Mouse (Mus musculus) lung, embryonic 15.5 days (tissue): Measurements from ENCODE around the gene Ddb1. TPM values are rescaled to one million over a fixed set of nuclear protein-coding genes. Genes with fewer than 3 reads are reported as not detected.
"Not testable (repeated sequence)": the region's sequence is repeated elsewhere in the genome, so short reads cannot be mapped to it uniquely, and the experiment has no call there.

Source experiments
- ATAC-seq: fragments of 200-750 bp; cut with Nextera tagmentation; 2 replicates; pipeline ENCODE4 v1.8.0; 2017; ENCODE audit warnings: moderate number of reproducible peaks, borderline replicate concordance; ENCODE audit not compliant: low FRiP score, low TSS enrichment; ENCODE audit errors: extremely low read depth
- H3K27ac ChIP-seq: fragments of 300-500 bp; sonication (generic); 2 replicates; pipeline ENCODE4 v1.5.1; 2015; ENCODE audit warnings: moderate library complexity, mild to moderate bottlenecking, inconsistent platforms
- H3K27me3 ChIP-seq: fragments of 300-500 bp; sonication (generic); 2 replicates; pipeline ENCODE4 v1.6.1; 2015; ENCODE audit warnings: inconsistent platforms
- H3K36me3 ChIP-seq: fragments of 300-500 bp; sonication (generic); 2 replicates; pipeline ENCODE4 v1.6.1; 2015; ENCODE audit warnings: inconsistent platforms
- H3K4me1 ChIP-seq: fragments of 300-500 bp; sonication (generic); 2 replicates; pipeline ENCODE4 v1.6.1; 2015; ENCODE audit warnings: inconsistent platforms
- H3K4me2 ChIP-seq: fragments of 300-500 bp; sonication (generic); 2 replicates; pipeline ENCODE4 v1.6.1; 2015; ENCODE audit warnings: inconsistent platforms, mild to moderate bottlenecking, moderate library complexity
- H3K4me3 ChIP-seq: fragments of 300-500 bp; sonication (generic); 2 replicates; pipeline ENCODE4 v1.5.1; 2015; ENCODE audit warnings: mild to moderate bottlenecking, inconsistent platforms
- H3K9ac ChIP-seq: fragments of 300-500 bp; sonication (generic); 2 replicates; pipeline ENCODE4 v1.6.1; 2015; ENCODE audit warnings: inconsistent platforms
- H3K9me3 ChIP-seq: fragments of 300-500 bp; sonication (generic); 2 replicates; pipeline ENCODE4 v1.6.1; 2016; ENCODE audit warnings: inconsistent platforms
- WGBS: fragments of 180-500 bp; shearing (Covaris S2); methylation state at CpG from one replicate; pipeline ENCODE4 v1.1.7; 2015; 5-methylcytosine and 5-hydroxymethylcytosine counted together
- polyA plus RNA-seq: library from polyadenylated mRNA; unstranded; fragments of >200 nt; fragmentation: Nextera tagmentation; extraction: Ambion mirVana; gene quantifications from 2 replicates; pipeline ENCODE4 v1.2.1, GENCODE M21; 2015

Gene Ddb1
- 369 and 379 TPM in 2 replicates for polyA plus RNA-seq

DNA sequence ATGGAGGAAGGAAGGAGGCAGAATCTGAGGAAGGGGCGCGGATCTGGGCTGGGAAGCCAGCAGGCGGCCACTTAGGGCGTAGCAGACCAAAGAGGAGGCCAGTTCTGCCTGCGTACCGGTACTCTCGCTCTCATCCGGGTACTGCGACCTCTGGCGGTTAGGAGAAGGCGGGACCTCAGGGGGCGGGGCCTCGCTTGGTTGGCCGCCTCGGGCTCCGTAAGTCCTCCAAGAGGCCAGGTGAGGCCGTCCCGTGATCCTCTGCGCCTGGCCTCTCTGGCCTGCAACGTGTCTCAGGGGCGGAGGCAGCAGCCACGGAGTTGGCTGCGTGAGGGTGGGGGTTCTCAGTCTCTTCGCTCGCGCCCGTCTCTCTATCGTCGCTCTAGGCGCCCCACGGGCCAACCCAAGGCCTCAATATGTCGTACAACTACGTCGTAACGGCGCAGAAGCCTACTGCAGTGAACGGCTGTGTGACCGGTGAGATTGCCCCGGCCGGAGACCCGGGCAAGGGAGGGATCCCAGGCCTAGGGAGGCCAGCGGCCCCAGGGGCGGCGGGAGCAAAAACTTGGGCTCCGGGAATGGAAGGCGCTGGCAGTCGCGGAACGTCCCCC lies at the start of gene Ddb1, which contains the start of gene Tkfc:
TSS of gene Ddb1 (plus strand) at position 35 of the 608 bp plus-strand sequence.
TSS of gene Tkfc (minus strand) at position 362 of the 608 bp plus-strand sequence.
- Histone ChIP-seq H3K4me1 (peaks cover 45% of the 10 kb centered on the region), H3K27ac (peak within 1 kb of the TSS; percentile 94), H3K9me3 (no peaks in the 10 kb centered on the region), H3K4me2 (peak within 1 kb of the TSS; percentile 78), H3K36me3 (peaks cover 26% of the 10 kb centered on the region), H3K27me3 (no peaks in the 10 kb centered on the region), H3K4me3 (peak within 1 kb of the TSS; percentile 98), H3K9ac (peak within 1 kb of the TSS; percentile 95)
- ATAC-seq = peak; percentile 97
- WGBS = under 1% methylated on average over 49 of the region's 49 CpGs

DNA sequence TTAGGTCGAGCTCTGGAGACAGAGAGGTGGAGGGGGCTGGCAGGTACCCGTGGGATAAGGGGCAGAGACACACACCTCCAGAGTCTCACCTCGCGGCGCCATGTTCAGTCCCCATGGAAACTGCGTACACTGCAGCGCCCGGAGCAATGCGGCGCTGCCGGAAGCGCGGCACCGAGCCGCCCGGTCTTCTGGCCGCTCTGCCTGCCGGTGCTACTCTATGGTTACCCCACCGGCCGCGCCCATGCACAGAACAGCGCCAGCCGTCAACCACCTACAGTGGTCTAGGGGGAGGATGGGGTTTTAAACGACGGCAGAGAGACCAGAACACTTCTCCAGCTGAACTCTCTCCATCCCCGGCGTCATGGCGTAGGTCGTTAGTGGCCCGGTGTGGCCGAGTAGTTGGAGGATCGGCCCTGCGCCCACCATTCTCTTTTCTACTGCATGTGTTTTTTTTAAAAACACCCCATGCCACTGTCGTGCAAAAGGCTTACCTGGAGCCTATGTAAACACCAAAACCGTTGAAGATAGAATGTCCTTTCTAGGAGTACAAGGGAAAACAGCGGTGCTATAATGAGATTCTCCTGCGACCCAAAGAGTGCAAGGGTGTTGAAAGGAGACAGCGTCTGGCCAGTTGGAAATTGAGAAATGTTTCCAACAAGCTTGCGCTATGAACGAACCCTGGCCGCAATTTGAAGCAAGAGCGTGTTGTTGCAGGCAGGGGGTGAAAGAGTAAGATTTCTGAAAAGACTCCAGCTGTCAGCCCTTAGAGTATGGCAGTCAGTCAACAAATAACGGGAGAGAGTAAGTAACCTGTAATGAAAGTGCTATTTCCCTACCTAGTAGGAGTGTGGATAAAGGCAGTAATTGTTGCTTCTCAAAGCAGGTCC lies 49.3 kb upstream of the Ddb1 start, which contains the start of gene Tmem216:
TSS of gene Tmem216 (minus strand) at position 615 of the 887 bp plus-strand sequence.
- H3K27me3 ChIP-seq = no peaks in the 10 kb centered on the region
- H3K9ac ChIP-seq = peak within 1 kb of the TSS; percentile 60
- peaks cover 13% of the 10 kb centered on the region for H3K4me1 ChIP-seq
- H3K27ac ChIP-seq = peak within 1 kb of the TSS; percentile 49
- WGBS = 1% methylated on average over 43 of the region's 43 CpGs
- ATAC-seq = peak; percentile 98
- peak within 1 kb of the TSS; percentile 70 for H3K4me3 ChIP-seq
- peak within 1 kb of the TSS; percentile 78 for H3K4me2 ChIP-seq
- H3K9me3 ChIP-seq = no peaks in the 10 kb centered on the region
- peaks cover 16% of the 10 kb centered on the region for H3K36me3 ChIP-seq

DNA sequence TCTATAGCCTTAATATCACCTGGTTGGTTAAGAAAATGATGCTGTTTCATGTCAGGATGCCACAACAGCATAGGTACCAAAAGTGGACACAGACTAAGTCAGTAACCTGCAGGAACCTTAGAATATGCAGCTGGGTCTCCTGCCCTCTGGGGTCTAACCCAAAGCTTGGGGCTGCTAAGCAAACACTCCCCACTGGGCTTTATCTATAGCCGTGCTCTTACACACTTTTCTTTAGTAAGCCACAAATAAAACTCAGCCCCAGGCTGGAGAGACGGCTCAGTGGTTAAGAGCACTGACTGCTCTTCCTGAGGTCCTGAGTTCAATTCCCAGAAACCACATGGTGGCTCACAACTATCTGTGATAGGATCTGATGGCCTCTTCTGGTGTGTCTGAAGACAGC lies 48.1 kb upstream of the Ddb1 start:
- no peak overlapping the region for H3K4me3 ChIP-seq
- no peaks in the 10 kb centered on the region for H3K27me3 ChIP-seq
- WGBS = 62% methylated on average over 2 of the region's 2 CpGs
- 0 out of 2 replicates have a peak, but pooled peaks cover 5% of the 10 kb centered on the region for H3K36me3 ChIP-seq
- H3K9me3 ChIP-seq = no peaks in the 10 kb centered on the region
- peaks cover 16% of the 10 kb centered on the region for H3K4me1 ChIP-seq
- H3K9ac ChIP-seq = no peak overlapping the region
- H3K4me2 ChIP-seq = no peak overlapping the region
- ATAC-seq = no peak
- H3K27ac ChIP-seq = no peak overlapping the region

DNA sequence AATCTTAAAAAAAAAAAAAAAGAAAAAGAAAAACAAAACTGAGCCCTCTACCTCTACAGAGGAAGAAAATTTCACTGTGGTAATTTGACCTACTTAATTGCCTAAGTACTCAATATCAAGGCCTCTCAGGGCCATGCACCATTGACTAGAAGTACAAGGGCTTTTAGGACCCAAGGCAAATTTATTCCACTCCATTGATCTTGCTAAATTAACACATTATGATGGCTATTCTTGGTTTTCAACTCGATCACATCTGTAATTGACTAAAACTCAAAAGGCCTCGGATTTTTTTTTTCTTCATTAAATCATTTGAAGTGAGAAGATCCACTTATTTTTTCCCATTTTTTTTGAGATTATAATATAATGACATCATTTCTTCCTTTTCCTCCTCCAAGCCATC lies 47.7 kb upstream of the Ddb1 start:
- ATAC-seq = no peak
- H3K4me3 ChIP-seq = no peak overlapping the region
- peaks cover 16% of the 10 kb centered on the region for H3K4me1 ChIP-seq
- no peaks in the 10 kb centered on the region for H3K27me3 ChIP-seq
- WGBS = 78% methylated on average over 2 of the region's 2 CpGs
- no peak overlapping the region for H3K4me2 ChIP-seq
- H3K36me3 ChIP-seq = 0 out of 2 replicates have a peak, but pooled peaks cover 3% of the 10 kb centered on the region
- no peak overlapping the region for H3K27ac ChIP-seq
- no peak overlapping the region for H3K9ac ChIP-seq
- no peaks in the 10 kb centered on the region for H3K9me3 ChIP-seq

DNA sequence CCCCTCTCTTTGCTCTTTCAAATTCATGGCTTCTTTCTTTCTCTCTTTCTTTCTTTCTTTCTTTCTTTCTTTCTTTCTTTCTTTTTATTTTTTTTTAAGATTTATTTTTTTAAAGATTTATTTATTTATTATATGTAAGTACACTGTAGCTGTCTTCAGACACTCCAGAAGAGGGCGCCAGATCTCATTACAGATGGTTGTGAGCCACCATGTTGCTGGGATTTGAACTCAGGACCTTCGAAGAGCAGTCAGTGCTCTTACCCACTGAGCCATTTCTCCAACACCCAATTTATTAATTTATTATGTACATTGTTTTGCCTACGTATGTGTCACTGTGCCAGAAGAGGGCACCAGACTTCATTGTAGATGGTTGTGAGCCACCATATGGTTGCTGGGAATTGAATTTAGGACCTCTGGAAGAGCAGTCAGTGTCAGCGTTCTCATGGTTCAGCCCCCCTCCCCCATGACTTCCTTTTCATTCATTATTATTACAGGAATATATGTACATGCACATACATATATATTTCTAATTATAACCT lies 47.2 kb upstream of the Ddb1 start:
- not testable (repeated sequence) for H3K27me3 ChIP-seq, H3K4me2 ChIP-seq, H3K27ac ChIP-seq, ATAC-seq, H3K4me3 ChIP-seq, H3K9ac ChIP-seq, H3K9me3 ChIP-seq, H3K36me3 ChIP-seq
- peaks cover 16% of the 10 kb centered on the region for H3K4me1 ChIP-seq
- 71% methylated on average over 4 of the region's 4 CpGs for WGBS

DNA sequence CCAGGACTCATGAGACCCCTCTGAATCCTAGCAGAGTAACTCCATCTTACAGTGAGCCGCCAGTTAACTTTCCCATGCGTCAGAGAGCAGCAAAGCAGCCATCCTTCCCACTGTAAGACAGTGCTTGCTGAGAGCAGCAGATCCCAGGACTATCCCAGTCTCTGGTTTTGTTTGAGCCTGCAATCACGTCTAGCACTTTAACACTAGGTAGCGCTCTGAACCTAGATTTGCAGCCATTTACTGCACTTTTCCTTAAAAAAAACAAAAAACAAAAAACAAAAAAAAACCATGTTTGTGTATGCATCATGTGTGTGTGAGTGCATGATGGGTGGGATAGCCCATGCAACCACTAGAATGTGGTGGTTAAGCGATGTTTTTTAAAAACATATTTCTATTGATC lies 45.0 kb upstream of the Ddb1 start:
- 40% methylated on average over 5 of the region's 5 CpGs for WGBS
- ATAC-seq = no peak
- Histone ChIP-seq H3K9me3 (no peaks in the 10 kb centered on the region), H3K27me3 (no peaks in the 10 kb centered on the region), H3K4me1 (peaks cover 9% of the 10 kb centered on the region; the same call in 1 of the 2 replicates), H3K36me3 (no peaks in the 10 kb centered on the region), H3K4me2 (no peak overlapping the region), H3K4me3 (no peak overlapping the region), H3K27ac (no peak overlapping the region), H3K9ac (no peak overlapping the region)

DNA sequence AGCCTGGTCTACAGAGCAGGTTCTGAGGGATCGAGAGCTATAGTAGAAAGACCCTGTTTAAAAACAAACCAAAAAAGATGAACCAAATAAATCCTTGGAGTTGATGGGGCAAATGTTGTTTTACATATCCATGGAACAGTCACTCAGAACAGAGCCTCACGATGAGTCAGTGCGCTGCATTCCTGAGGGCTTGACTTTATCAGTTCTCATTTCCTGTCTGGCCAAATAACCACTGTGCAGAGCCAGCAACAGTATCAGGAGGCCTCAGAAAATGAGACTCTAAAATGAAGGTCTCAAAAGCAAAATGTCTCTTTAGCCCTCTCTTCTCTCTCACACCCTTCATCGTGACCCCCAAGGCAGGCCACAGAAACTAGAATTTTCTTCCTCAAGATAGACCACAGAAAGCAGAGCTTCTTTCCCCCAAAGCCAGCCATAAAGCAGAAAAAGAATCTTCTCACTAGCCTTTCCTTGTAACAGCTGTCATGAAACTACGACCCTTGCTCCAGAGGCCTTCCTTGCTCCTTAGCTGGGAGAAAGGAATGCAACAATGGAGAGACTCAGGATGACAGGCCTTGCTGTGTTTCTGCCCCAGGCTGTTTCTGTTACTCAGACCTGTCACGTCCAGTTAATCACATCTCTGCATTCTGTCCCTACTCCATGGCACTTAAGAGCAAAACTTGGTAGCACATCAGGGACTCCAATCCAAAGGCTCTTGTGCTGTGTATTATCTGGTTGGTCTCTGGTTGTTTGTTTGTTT lies 43.4 kb upstream of the Ddb1 start:
- no peaks in the 10 kb centered on the region for H3K27me3 ChIP-seq
- H3K4me2 ChIP-seq = no peak overlapping the region
- 0 out of 2 replicates have a peak, but pooled peaks cover 4% of the 10 kb centered on the region for H3K4me1 ChIP-seq
- ATAC-seq = peak; percentile 81; the same call in 1 of the 2 replicates
- H3K9me3 ChIP-seq = no peaks in the 10 kb centered on the region
- H3K27ac ChIP-seq = peak overlapping the region; percentile 66
- 40% methylated on average over 6 of the region's 6 CpGs for WGBS
- no peak overlapping the region for H3K4me3 ChIP-seq
- no peak overlapping the region for H3K9ac ChIP-seq
- H3K36me3 ChIP-seq = no peaks in the 10 kb centered on the region

DNA sequence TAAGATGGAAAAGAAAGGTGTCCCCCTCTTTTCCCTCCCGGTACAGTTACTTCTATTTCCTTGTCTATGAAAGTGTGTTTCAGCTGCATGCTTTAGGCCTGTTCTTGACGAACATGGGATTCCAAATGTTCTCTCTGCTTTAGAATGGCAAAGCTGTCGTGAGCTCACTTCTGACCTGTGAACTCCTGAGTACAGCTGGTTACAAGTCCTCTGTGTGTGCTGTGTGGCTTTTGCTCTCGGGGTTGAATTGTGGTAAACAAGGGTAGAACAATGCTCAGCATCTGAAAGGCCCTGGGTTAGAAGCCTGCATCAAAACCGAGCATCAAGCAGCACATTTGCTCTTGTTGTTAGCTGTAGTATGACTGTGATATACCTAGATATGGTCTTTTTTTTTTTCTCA lies 42.8 kb upstream of the Ddb1 start:
- no peak for ATAC-seq
- Histone ChIP-seq H3K4me1 (0 out of 2 replicates have a peak, but pooled peaks cover 4% of the 10 kb centered on the region), H3K27ac (peak overlapping the region; percentile 66; the same call in 1 of the 2 replicates), H3K4me3 (no peak overlapping the region), H3K4me2 (no peak overlapping the region), H3K9me3 (no peaks in the 10 kb centered on the region), H3K27me3 (no peaks in the 10 kb centered on the region), H3K36me3 (no peaks in the 10 kb centered on the region), H3K9ac (no peak overlapping the region)
- WGBS = 53% methylated on average over 5 of the region's 5 CpGs

DNA sequence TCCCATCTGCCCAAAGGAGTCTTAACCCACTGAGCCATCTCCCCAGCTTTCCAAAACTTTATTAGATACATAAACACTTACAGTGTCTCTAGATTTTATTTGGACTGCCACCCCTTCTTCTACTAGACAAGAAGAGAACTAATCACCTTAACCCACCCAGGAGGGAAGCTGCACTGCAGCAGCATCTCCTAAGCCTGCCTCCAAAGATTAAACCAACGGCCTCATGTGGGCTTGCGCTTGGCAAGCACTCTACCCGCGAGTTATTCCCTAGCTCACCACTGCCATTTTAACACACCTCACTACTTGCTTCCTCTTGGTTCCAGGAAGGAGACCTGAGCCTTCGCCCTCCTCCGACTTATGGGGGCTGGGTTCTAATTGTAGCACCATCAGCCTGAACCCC lies 40.8 kb upstream of the Ddb1 start:
- no peak for ATAC-seq
- 0 out of 2 replicates have a peak, but pooled peaks cover 4% of the 10 kb centered on the region for H3K4me1 ChIP-seq
- 73% methylated on average over 6 of the region's 6 CpGs for WGBS

DNA sequence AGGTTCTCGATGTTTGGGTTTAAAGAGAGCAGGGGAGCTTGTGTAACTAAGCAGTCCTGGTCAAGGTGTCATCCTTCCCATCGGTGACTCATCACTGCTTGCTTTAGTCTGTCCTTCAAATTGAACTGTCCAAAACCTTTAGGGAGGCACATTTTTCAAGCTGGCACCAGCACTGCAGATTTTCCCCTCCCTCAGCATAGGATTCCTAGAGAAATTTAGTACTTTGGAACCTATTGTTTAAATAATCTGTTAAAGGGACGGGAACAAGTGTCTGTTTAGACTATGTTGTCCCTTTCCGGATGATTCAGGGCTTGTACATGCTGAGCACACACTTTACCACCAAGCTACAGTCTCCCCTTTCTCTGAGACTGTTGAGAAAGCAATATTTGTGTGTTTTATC lies 39.9 kb upstream of the Ddb1 start:
- ATAC-seq = no peak
- 51% methylated on average over 4 of the region's 4 CpGs for WGBS
- H3K4me1 ChIP-seq = 0 out of 2 replicates have a peak, but pooled peaks cover 4% of the 10 kb centered on the region
- no peaks in the 10 kb centered on the region for H3K27me3 ChIP-seq
- no peak overlapping the region for H3K4me3 ChIP-seq
- no peak overlapping the region for H3K4me2 ChIP-seq
- H3K36me3 ChIP-seq = no peaks in the 10 kb centered on the region
- H3K9ac ChIP-seq = no peak overlapping the region
- H3K27ac ChIP-seq = no peak overlapping the region
- no peaks in the 10 kb centered on the region for H3K9me3 ChIP-seq

More for the DNA sequence above, 40.8 kb upstream of the Ddb1 start:
- Histone ChIP-seq H3K36me3 (no peaks in the 10 kb centered on the region), H3K4me2 (no peak overlapping the region), H3K4me3 (no peak overlapping the region), H3K27ac (no peak overlapping the region), H3K9ac (no peak overlapping the region), H3K9me3 (no peaks in the 10 kb centered on the region), H3K27me3 (no peaks in the 10 kb centered on the region)

DNA sequence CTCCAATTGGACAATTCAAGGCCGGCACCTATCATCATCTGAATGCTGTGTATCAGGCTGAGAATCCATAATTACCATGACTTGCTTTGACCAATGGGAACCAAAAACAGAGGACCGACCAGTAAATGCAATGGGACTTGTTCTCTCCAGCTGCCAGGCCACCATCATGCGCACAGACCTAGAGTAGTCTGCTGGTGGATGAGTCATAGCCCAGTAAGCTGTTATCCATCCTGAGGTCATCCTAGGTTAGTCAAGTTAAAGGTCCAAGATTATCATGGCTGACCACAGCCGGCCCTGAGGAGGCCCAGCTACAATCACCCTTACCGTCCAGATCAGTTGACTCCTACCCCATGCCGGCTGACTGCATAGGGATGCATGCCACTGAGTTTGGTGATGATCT lies 35.5 kb upstream of the Ddb1 start:
- ATAC-seq = no peak
- H3K27ac ChIP-seq = no peak overlapping the region
- H3K9ac ChIP-seq = no peak overlapping the region
- H3K4me3 ChIP-seq = no peak overlapping the region
- H3K27me3 ChIP-seq = no peaks in the 10 kb centered on the region
- WGBS = 92% methylated on average over 6 of the region's 6 CpGs
- H3K9me3 ChIP-seq = no peaks in the 10 kb centered on the region
- H3K4me1 ChIP-seq = no peaks in the 10 kb centered on the region
- H3K36me3 ChIP-seq = peaks cover 31% of the 10 kb centered on the region
- H3K4me2 ChIP-seq = no peak overlapping the region
